Mouse (Mus musculus) spleen, postnatal 14 days (tissue): ENCODE data around the gene Zfpl1.

Experiments used
- DNase-seq, 2 experiments: peaks; one replicate each; pipeline ENCODE4 v3.0.0; 2021 to 2022; ENCODE audit warnings: low spot score in 2 of 2

Zfpl1 gene

GRCm38 (mm10) chr19:6101186-6101585 is 16.4 kb upstream of the Zfpl1 start:
- no peak for DNase-seq

- DNase-seq: no peak
These were observed 13.1 kb upstream of the Zfpl1 start for GRCm38 (mm10) chr19:6097847-6098246.

GRCm38 (mm10) chr19:6094119-6094518 is 9.4 kb upstream of the Zfpl1 start, which contains the start of gene AC131692.1:
AC131692.1 (plus strand) TSS chr19:6094419.
- no peak for DNase-seq

DNA sequence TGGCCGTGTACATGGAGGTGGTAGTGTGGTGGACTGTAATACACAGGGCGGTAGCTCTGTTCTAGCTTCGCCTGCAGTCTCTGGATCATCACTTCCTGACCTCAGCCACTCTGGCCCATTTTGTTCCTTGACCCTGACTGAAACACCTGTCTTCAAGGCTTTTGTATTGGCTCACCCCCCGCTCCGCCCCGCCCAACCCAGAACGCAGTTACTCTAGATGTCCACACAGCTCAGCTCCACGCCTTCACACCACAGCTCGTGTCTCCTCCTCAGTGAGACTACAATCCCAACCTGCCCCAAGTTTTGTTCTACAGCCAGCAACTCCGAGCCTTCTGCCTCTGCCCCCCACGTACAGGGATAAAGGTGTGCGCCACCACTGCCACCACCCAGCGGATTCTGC is 4.1 kb upstream of the Zfpl1 start:
- no peak for DNase-seq

- DNase-seq: peak; percentile 47 to 49
These were observed 692 bp upstream of the Zfpl1 start for GRCm38 (mm10) chr19:6085417-6085879.

DNA sequence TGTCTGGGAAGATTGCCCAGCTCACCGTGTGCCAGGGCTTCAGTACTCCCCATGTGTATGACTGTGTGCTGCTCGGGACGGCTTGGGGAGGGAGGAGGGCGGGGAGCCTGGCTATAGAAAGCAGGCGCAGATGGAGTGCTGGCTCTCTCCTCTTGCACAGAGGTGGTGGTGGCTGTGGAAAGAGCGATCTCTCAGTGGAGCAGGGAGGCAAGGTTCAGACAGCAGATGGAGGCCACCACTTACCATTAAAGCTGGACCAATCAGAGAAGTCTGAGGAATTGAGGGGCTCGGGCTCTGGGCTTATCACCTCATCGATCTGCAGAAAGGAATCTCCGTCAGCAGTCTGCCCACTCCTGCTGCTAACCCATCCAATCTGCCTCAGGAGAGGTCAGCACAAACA is 2.6 kb downstream of the Zfpl1 start, which contains the start of gene Gm28374:
Gene Gm28374 (minus strand): TSS at position 101 of the 400 bp plus-strand sequence.
- DNase-seq: no peak

DNA sequence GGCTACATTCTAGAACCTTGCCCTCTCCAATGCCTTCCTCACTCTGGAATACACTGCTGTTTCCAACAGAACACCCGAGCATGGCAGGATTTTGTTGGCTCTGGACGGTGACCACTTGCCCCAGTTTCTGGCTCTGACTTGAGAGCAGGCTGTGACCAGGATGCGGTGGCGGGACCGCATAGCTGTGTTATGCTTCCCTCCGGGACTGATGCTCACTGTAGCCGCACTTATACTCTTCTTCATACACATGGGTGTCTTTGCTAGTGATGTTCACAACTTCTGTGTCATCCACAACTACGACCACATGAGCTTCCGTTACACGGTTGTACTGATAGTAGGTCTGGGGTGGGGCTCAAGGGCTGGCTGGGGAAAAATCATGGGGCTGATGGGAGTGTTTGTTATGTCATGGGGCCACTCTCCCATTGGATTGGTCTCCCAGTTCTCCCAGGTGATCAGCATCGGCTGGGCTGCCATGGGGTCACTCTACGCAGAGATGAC is 4.7 kb downstream of the Zfpl1 start, which contains the start of gene Tmem262:
Gene Tmem262 (plus strand): TSS at position 51 of the 498 bp plus-strand sequence.
- DNase-seq: no peak

GRCm38 (mm10) chr19:6076564-6077393 is 8.0 kb downstream of the Zfpl1 start, which contains the start of gene Vps51:
Vps51 (minus strand) TSS chr19:6077231.
- peak; percentile 64 to 82 for DNase-seq

- DNase-seq: no peak
These were observed 10.9 kb downstream of the Zfpl1 start for GRCm38 (mm10) chr19:6073889-6074288.

- DNase-seq: no peak
These were observed 13.5 kb downstream of the Zfpl1 start for GRCm38 (mm10) chr19:6071261-6071660.

- no peak for DNase-seq
These were observed 14.0 kb downstream of the Zfpl1 start for GRCm38 (mm10) chr19:6070571-6071250.

GRCm38 (mm10) chr19:6069851-6070250 is 14.9 kb downstream of the Zfpl1 start:
- DNase-seq: no peak

- peak in 1 of 2 experiments; percentile 44 for DNase-seq
These were observed 15.8 kb downstream of the Zfpl1 start for GRCm38 (mm10) chr19:6068951-6069350.

GRCm38 (mm10) chr19:6067724-6068415 is 16.9 kb downstream of the Zfpl1 start, which contains the start of gene Tm7sf2:
Tm7sf2 (minus strand) TSS chr19:6068373.
- peak; percentile 80 to 84 for DNase-seq

DNA sequence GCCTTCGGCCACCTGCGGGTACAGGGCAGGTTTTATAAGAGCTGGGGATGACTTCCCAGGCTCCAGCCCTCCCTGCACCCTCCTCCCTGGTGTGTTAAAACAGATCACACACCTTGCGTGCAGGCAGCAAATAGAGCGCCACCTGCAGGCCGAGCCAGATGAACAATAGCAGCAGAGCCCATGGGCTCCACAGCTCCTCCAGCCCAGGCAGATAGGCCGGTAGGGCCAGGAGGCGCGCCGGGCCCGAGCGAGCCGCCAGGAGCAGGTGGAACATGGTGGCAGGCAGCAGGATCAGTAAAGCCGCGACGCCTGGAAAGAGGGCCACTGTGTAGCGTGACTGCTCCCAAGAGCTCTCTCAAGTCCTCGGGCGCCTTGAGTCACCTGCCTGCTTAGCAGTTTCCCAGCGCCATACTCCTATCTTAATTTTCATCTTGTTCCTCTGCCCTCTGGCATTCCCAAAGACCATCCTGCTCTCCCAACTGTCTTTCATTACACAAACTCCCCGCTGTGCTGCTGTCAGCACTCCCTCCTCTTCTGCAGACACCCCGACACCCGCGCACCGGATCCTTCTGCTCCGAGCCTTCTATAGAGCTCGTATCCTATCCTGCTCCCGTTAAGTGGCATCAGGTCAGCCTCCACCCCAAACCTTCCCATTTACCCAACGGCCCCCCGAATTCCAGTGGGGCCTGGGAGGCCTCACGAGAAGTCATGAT is 17.6 kb downstream of the Zfpl1 start:
- DNase-seq: peak; percentile 72 to 85

DNA sequence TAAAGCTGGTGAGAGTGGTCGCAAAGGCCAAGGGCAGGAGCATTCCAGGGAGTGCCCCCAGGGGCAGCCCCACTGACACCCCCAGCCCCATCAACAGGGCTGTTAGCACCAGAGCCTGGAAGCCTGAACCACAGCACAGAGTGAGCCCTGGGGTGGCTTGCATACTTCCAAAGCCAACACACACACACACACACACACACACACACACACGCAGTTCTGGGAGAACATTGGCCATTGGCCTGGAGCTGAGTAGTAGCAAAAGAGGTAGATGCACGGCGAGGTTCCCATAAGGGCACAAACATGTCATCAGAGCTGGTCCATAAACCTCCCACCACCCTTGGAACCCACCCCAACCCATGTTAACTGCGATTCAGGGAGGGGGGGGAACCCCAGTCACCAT is 18.2 kb downstream of the Zfpl1 start:
- no peak for DNase-seq

DNA sequence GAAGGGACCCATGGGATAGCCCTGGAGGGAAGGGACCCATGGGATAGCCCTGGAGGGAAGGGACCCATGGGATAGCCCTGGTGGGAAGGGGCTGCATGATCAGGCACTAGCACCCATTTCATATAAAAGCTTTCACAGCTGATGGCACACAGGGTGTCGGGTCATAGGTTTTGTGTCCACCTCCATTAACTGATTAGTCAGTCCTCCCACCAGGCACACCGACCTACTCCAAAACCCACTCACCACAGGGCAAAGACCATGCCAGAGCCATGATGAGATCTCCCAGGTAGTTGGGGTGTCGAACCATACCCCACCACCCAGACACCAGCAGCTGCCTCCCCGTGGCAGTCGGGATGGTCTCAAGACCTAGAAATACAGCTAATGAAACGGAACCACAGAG is 21.7 kb downstream of the Zfpl1 start:
- DNase-seq: no peak

DNA sequence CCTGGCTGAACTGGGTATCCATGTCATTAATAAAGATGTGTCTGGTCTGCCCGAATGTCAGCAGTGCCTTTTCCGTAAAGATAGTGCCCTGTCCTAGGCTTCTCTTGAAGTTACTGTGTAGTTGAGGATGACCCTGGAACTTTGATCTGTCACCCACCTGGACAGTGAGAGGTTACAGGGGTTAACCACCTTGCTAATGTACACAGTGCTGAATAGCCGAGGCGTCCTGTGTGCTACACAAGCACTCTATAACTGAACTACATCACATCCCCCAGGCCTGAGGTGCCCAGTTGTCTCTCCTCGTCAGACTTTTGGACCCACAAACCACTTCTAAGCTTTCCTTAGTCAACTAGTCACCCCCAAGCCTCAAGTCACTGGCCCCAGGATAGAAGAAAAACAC is 22.3 kb downstream of the Zfpl1 start:
- DNase-seq: no peak

DNA sequence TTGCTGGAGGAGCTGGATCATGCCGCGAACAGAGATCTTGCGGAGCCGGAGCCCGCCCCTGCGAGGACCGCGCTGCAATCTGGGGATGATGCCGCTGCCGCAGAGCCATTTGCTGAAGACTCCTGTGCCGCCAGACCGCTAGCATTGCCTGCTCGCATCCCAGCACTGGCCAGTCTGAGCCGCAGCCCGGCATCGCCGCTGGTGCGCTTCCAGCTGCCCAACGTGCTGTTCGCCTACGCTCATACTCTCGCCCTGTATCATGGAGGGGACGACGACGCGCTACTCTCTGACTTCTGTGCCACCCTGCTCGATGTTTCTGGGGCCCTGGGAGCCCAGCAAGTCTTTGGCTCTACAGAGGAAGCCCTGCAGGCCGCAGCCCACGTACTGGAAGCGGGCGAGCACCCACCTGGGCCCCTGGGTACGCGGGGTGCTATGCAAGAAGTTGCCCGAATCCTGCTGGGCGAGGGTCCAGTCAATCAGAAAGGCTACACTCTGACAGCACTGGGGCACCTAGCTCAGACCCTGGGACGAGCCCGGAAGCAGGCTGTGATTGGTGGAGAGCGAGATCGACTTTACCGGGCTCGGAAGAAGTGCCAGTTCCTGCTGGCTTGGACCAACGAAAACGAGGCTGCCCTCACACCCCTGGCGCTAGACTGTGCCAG is 23.0 kb downstream of the Zfpl1 start:
- peak; percentile 50 to 54 for DNase-seq

GRCm38 (mm10) chr19:6061021-6061533 is 23.7 kb downstream of the Zfpl1 start, which contains the start of gene Znhit2:
Znhit2 (plus strand) TSS chr19:6061192.
- peak; percentile 82 to 88 for DNase-seq
